Mouse (Mus musculus) hindbrain, embryonic 14.5 days (tissue): ENCODE measurements around the gene Pitpnm2. TPM values are rescaled to one million over a fixed set of nuclear protein-coding genes. Genes with fewer than 3 reads are reported as not detected.

Experiments
- ATAC-seq: fragments of 200-750 bp; cut with Nextera tagmentation; 2 replicates; pipeline ENCODE4 v1.8.0; 2017; ENCODE audit warnings: moderate number of reproducible peaks, mild to moderate bottlenecking, moderate TSS enrichment, moderate library complexity; ENCODE audit not compliant: low FRiP score
- DNase-seq: peaks from one replicate; pipeline ENCODE4 v3.0.0-alpha.2; 2015; ENCODE audit warnings: low spot score
- H3K27ac ChIP-seq: fragments of 300-500 bp; sonication (generic); 2 replicates; pipeline ENCODE4 v1.5.1; 2014; ENCODE audit warnings: mild to moderate bottlenecking, moderate library complexity
- H3K27me3 ChIP-seq: fragments of 300-500 bp; sonication (generic); 2 replicates; pipeline ENCODE4 v1.6.1; 2014; ENCODE audit warnings: mild to moderate bottlenecking, low read length, mixed read lengths; ENCODE audit not compliant: control insufficient read depth, insufficient read depth
- H3K36me3 ChIP-seq: fragments of 300-500 bp; sonication (generic); replicated peaks from 2 replicates; pipeline ENCODE4 v1.6.1; 2014; ENCODE audit not compliant: control insufficient read depth, insufficient read depth
- H3K4me1 ChIP-seq: fragments of 300-500 bp; sonication (generic); replicated peaks from 2 replicates; pipeline ENCODE4 v1.6.1; 2014; ENCODE audit warnings: antibody characterized with exemption, low read length, mixed read lengths; ENCODE audit not compliant: control insufficient read depth, insufficient read depth
- H3K4me2 ChIP-seq: fragments of 300-500 bp; sonication (generic); replicated peaks from 2 replicates; pipeline ENCODE4 v1.6.1; 2014; ENCODE audit warnings: mild to moderate bottlenecking, moderate library complexity
- H3K4me3 ChIP-seq: fragments of 300-500 bp; sonication (generic); replicated peaks from 2 replicates; pipeline ENCODE4 v1.5.1; 2014; ENCODE audit warnings: mild to moderate bottlenecking, low read length
- H3K9ac ChIP-seq: fragments of 300-500 bp; sonication (generic); 2 replicates; pipeline ENCODE4 v1.6.1; 2014
- H3K9me3 ChIP-seq: fragments of 300-500 bp; sonication (generic); 2 replicates; pipeline ENCODE4 v1.6.1; 2016; ENCODE audit warnings: low read length; ENCODE audit not compliant: control insufficient read depth
- WGBS: fragments of 180-500 bp; shearing (Covaris S2); extraction: QIAGEN DNeasy Blood & Tissue Kit; methylation state at CpG from one replicate; pipeline ENCODE4 v1.1.7; 2014; 5-methylcytosine and 5-hydroxymethylcytosine counted together
- polyA plus RNA-seq: library from polyadenylated mRNA; unstranded; fragments of >200 nt; fragmentation: Nextera tagmentation; extraction: Ambion mirVana; gene quantifications from 2 replicates; pipeline ENCODE4 v1.2.1, GENCODE M21; 2014

Pitpnm2 gene
- polyA plus RNA-seq, 1 experiment from 2014 or later, result 13.5 TPM

DNA sequence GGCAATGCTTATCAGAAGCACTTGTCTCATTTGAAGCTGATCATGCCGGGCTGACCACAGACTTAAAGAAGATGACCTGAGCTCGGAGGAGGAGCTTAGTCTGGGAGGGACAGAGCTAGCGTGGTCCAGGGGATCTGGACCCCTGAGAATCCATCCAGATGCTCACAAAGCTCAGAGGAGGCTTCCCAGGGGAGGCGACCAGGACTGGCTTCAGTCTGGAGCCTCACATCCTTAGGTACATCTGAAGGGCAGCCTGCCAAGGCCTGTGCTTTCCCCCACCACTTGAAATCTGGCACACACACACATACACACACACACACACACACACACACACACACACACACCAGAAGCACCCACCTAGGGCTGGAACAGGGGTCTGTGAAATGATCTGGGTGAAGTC lies 47.5 kb downstream of the Pitpnm2 start:
- Histone ChIP-seq H3K27me3 (no peaks in the 10 kb centered on the region), H3K36me3 (no peaks in the 10 kb centered on the region), H3K4me2 (no peak overlapping the region), H3K9me3 (no peaks in the 10 kb centered on the region), H3K4me3 (no peak overlapping the region), H3K9ac (no peak overlapping the region), H3K4me1 (peaks cover 13% of the 10 kb centered on the region), H3K27ac (no peak overlapping the region)
- DNase-seq (no peak), ATAC-seq (no peak)
- WGBS, result 79% methylated on average over 4 of the region's 4 CpGs

DNA sequence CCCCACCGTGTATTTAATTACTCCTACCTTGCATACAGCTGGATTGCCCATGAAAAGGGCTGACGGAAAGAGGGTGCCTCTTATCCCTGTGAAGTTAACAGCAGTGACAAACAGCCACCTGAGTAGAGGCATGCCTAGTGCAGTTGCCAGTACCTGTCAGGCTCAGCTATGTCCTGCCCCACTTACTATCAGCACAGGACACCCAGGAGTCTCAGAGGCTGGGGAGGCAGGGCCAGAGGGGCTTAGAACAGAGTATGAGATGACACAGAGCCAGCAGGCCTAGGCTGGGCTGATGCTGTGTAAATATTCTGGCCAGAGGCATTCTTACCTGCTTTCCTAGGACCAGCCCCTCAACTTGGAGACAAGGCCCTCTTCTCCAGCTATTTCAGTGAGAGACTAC lies 48.0 kb downstream of the Pitpnm2 start:
- 86% methylated on average over 2 of the region's 2 CpGs for WGBS
- Histone ChIP-seq H3K4me1 (peaks cover 8% of the 10 kb centered on the region), H3K36me3 (no peaks in the 10 kb centered on the region), H3K9me3 (no peaks in the 10 kb centered on the region), H3K4me3 (no peak overlapping the region), H3K9ac (no peak overlapping the region), H3K27ac (no peak overlapping the region), H3K4me2 (no peak overlapping the region), H3K27me3 (no peaks in the 10 kb centered on the region)
- no peak for DNase-seq
- no peak for ATAC-seq

DNA sequence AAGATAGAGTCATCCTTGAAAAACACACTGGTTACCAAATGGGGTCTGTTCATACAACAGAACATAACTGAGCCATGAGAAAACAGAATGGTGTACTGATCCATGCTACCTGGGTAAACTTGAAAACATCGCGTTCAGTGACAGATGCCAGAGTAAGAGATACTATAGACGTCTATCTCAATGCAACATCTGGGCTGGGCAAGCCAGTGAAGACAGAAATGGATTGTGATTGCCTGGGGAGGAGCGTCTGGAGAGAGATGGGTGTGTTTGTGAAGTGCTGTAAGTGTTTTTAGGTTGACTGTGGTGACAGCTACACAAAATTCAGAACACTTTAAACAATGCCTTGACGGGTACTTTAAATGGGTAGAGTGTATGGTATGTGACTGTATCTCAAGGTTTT lies 48.7 kb downstream of the Pitpnm2 start:
- ATAC-seq, result no peak
- no peaks in the 10 kb centered on the region for H3K9me3 ChIP-seq
- WGBS, result 79% methylated on average over 5 of the region's 5 CpGs
- H3K27me3 ChIP-seq, result no peaks in the 10 kb centered on the region
- no peak for DNase-seq
- H3K4me3 ChIP-seq, result no peak overlapping the region
- no peak overlapping the region for H3K27ac ChIP-seq
- no peak overlapping the region for H3K9ac ChIP-seq
- no peak overlapping the region for H3K4me2 ChIP-seq
- 0 out of 2 replicates have a peak, but pooled peaks cover 1% of the 10 kb centered on the region for H3K4me1 ChIP-seq
- no peaks in the 10 kb centered on the region for H3K36me3 ChIP-seq

DNA sequence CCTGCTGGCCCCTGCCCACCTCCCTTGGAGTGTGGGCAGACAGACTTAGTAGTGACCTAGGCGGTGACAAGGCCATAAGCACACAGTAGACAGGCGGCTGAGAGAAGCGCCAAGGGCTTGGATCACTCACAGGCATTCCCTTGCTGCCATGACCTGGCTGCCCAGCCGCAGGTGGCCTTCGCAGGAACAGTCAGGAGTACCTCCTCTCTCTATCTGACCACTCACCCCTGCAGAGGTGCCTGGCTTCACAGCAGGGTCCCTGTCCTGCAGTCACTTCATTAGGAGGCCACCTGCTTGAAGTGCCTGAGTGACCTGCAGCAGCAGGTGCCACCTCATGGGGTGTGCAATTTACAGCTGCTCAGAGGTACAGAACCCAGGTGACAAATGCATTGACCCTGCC lies 50.4 kb downstream of the Pitpnm2 start:
- Histone ChIP-seq H3K4me1 (no peaks in the 10 kb centered on the region; the same call in 1 of the 2 replicates), H3K27ac (no peak overlapping the region), H3K27me3 (no peaks in the 10 kb centered on the region), H3K9ac (no peak overlapping the region), H3K36me3 (no peaks in the 10 kb centered on the region), H3K4me3 (no peak overlapping the region), H3K4me2 (no peak overlapping the region), H3K9me3 (no peaks in the 10 kb centered on the region)
- ATAC-seq (no peak), DNase-seq (no peak)
- 83% methylated on average over 5 of the region's 5 CpGs for WGBS

DNA sequence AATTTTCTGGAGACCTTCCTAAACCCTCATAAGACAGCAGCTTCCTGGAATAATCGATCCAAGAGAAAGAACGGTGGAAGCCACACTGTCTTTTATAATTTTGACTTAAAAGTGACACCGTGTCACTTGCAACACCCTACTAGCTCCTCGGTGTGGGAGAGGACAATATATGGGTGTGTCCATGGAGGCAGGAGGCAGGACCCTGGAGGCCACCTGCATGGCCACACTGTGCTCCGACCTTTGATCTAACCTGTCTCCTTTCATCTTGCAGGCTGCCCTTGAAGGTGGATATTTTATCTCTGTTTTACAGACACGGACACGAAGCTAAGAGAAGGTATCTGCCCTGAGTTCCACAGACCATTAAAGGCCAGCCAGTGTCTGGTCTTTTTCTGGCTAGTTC lies 51.1 kb downstream of the Pitpnm2 start:
- Histone ChIP-seq H3K27ac (no peak overlapping the region), H3K4me2 (no peak overlapping the region), H3K4me1 (peaks cover under 1% of the 10 kb centered on the region; the same call in 1 of the 2 replicates), H3K4me3 (no peak overlapping the region), H3K9me3 (no peaks in the 10 kb centered on the region), H3K36me3 (no peaks in the 10 kb centered on the region), H3K27me3 (no peaks in the 10 kb centered on the region), H3K9ac (no peak overlapping the region)
- WGBS, result 92% methylated on average over 7 of the region's 7 CpGs
- DNase-seq (no peak), ATAC-seq (no peak)

DNA sequence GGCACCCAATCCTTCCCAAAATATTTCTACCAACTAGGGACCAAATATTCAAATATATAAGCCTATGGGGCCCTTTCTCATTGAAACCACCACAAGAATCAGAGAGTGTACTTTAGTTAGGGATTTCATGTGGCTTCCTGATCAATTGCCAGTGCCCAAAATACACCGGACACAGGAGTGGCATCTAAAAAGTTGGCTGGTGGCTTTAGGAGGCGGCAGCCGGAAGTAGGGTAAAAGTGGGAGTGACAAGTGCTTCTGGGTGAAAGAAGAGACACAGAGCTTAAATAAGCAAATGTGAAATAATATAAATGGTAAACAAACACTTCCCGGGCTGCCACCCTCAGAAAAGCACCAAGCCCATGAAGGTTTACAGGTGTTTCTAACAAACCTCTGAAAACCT lies 53.5 kb downstream of the Pitpnm2 start:
- Histone ChIP-seq H3K27ac (no peak overlapping the region), H3K9ac (no peak overlapping the region), H3K4me1 (peaks cover 13% of the 10 kb centered on the region), H3K4me3 (no peak overlapping the region), H3K36me3 (no peaks in the 10 kb centered on the region), H3K4me2 (no peak overlapping the region), H3K27me3 (no peaks in the 10 kb centered on the region), H3K9me3 (no peaks in the 10 kb centered on the region)
- WGBS, result 94% methylated on average over 4 of the region's 4 CpGs
- ATAC-seq (no peak), DNase-seq (no peak)

DNA sequence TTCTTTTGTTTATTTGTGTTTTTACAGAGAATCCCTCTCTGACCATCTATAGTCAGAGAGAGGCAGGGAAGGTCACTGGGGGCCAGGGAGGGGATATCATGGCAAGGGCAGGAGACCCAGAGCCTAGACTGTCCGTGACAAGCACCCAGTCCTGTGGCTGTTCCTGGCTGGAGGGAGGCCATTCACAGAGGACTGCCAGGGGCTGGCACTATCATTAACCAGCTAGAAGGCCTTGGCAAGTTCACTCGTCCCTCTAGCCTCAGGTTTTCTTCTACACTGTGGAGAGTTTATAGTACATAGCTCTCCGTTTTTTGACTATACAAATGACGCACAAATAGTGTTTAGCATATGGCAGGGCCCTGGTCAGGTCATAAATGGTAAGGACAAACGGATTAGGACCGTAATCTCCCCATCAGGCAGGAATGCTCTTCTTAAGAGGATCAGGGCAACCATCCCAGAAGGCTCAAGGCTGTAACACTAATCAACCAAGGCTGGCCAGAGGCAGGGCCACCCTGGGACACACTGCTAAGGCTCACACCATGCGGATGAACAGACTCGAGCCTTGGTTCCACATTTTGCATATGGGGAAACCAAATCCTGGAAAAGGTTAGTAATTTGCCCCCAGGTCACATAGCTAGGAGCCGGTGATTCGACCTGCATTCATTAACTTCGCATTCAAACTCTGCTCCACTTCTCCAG lies 55.0 kb downstream of the Pitpnm2 start:
- H3K36me3 ChIP-seq, result no peaks in the 10 kb centered on the region
- peaks cover 13% of the 10 kb centered on the region for H3K4me1 ChIP-seq
- H3K9ac ChIP-seq, result no peak overlapping the region
- ATAC-seq, result no peak
- DNase-seq, result no peak
- WGBS, result 71% methylated on average over 11 of the region's 11 CpGs
- no peaks in the 10 kb centered on the region for H3K27me3 ChIP-seq
- 0 out of 2 replicates have a peak overlapping the region, but pooled peaks have one; percentile 34 for H3K27ac ChIP-seq
- no peak overlapping the region for H3K4me2 ChIP-seq
- no peak overlapping the region for H3K4me3 ChIP-seq
- H3K9me3 ChIP-seq, result no peaks in the 10 kb centered on the region

DNA sequence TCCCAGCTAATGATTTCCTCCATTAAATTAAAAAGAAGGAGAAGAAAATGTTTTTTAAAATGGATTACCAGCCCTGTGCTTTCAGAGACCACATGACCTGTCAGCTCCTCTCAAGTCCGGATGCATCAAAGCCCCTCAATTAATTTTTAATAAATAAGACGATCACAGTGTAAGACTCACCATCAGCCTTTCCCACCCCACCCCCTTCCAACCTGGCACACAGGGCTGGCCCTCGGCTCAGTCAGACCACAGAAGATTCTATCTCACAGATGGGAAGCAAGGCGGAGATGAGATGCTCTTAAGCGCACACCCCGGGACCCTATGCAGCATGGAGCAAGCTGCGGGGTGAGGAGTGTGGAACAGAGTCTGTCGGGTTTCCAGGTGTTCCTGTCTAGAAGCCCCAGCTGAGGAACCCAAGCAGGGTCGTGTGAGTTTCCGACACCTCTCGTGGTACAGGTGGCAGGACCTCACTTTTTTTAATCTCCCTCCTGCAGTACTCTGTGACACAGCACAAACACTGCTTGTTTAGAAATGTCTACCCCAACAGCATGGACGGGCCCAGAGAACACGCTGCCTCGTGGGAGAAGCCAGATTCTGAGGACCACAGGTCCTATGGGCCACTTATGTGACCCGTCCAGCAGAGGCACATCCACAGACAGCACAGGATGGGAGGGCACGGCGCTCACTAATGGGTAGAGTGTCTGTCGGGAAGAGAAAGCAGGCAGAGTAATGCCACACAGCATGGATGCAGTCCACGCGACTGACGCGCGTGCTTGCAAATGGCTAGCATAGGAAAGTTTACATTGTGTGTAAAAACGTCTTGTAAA lies 56.1 kb downstream of the Pitpnm2 start:
- DNase-seq, result no peak
- H3K27ac ChIP-seq, result peak overlapping the region; percentile 68
- no peaks in the 10 kb centered on the region for H3K27me3 ChIP-seq
- peak overlapping the region; percentile 53 for H3K9ac ChIP-seq
- peaks cover 20% of the 10 kb centered on the region for H3K4me1 ChIP-seq
- H3K4me3 ChIP-seq, result no peak overlapping the region
- H3K9me3 ChIP-seq, result no peaks in the 10 kb centered on the region
- no peaks in the 10 kb centered on the region for H3K36me3 ChIP-seq
- peak overlapping the region; percentile 26; the same call in 1 of the 2 replicates for H3K4me2 ChIP-seq
- ATAC-seq, result peak; percentile 44; the same call in 1 of the 2 replicates
- WGBS, result 69% methylated on average over 24 of the region's 24 CpGs

DNA sequence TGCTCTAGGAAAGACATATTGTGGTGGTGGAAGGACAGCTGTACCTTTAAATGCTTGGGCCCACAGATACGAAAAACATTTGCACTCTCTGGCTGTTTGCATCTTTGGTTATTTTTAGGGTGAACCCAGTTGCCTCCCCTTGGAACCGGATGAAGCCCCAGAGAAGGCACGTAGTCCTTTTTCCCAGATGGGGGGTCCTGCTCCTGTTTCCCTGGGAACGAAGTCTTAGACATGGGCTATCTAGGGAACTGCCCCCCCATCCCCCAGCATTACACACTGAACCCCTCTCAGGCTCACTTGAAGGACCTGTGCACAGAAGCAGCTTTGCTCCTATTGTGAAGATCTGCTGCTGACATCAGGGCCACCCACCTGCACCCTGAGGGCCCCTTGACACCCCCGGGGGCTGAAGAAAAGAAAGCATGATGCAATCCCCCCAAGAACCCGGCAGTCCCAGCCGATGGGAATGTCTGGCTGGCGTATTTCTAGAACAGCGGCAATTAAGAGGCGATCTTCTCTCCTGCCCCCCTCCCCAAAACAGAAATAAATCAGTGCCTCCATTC lies 56.8 kb downstream of the Pitpnm2 start:
- ATAC-seq, result no peak
- H3K27me3 ChIP-seq, result no peaks in the 10 kb centered on the region
- no peaks in the 10 kb centered on the region for H3K9me3 ChIP-seq
- no peaks in the 10 kb centered on the region for H3K36me3 ChIP-seq
- H3K4me1 ChIP-seq, result peaks cover 27% of the 10 kb centered on the region
- H3K4me3 ChIP-seq, result no peak overlapping the region
- H3K4me2 ChIP-seq, result peak overlapping the region; percentile 26; the same call in 1 of the 2 replicates
- no peak for DNase-seq
- WGBS, result 44% methylated on average over 10 of the region's 10 CpGs
- peak overlapping the region; percentile 53 for H3K9ac ChIP-seq
- H3K27ac ChIP-seq, result peak overlapping the region; percentile 68
